Comparison of ENCODE assay signal across 8 mouse cellular contexts in genomic region chr8:108790559-108791293, GRCm38 (mm10).
A peak's percentile ranks its signal among the peaks of the same experiment; 100 is the strongest.
DNase-seq lines count a peak whose midpoint lies in the region; ATAC-seq and TF ChIP-seq lines count a peak whose summit lies in the region.

No protein-coding gene starts in this region.

- H3K4me1 ChIP-seq in heart, postnatal 0 days (ENCODE audit: control insufficient read depth, insufficient read depth), result no peaks in the 10 kb centered on the region
- peaks cover 11% of the 10 kb centered on the region; the same call in 1 of the 2 replicates for H3K4me1 ChIP-seq in heart, embryonic 12.5 days (replicated peaks)
- H3K4me1 ChIP-seq in forebrain, embryonic 16.5 days (replicated peaks; ENCODE audit: control insufficient read depth, insufficient read depth, low read length), result peaks cover 35% of the 10 kb centered on the region
- no peaks in the 10 kb centered on the region for H3K4me1 ChIP-seq in intestine, postnatal 0 days (replicated peaks; ENCODE audit: control insufficient read depth, insufficient read depth, low read length)
- H3K4me1 ChIP-seq in limb, embryonic 10.5 days, result peaks cover 46% of the 10 kb centered on the region

- no peak; the same call in 1 of the 2 replicates for ATAC-seq in heart, postnatal 0 days (ENCODE audit: insufficient read depth, low read depth)
- no peak for ATAC-seq in heart, embryonic 12.5 days (ENCODE audit: insufficient number of reproducible peaks, low FRiP score)
- peak; percentile 56 for ATAC-seq in forebrain, embryonic 16.5 days
- ATAC-seq in intestine, postnatal 0 days, result no peak

- no peak for TF ChIP-seq EP300 in heart, postnatal 0 days (IDR thresholded peaks at IDR 0.05; ENCODE audit: low read depth)

- peak; percentile 61 for TF ChIP-seq CTCF in heart, postnatal 0 days (IDR thresholded peaks at IDR 0.05; ENCODE audit: low read depth)
- TF ChIP-seq CTCF in intestine, postnatal 0 days (IDR thresholded peaks at IDR 0.05; ENCODE audit: low read depth), result peak; percentile 84

- peaks cover 7% of the 10 kb centered on the region; the same call in 1 of the 2 replicates for H3K9me3 ChIP-seq in heart, postnatal 0 days (replicated peaks; ENCODE audit: control insufficient read depth, low read length)
- H3K9me3 ChIP-seq in heart, embryonic 12.5 days (replicated peaks), result peaks cover 21% of the 10 kb centered on the region
- peaks cover 8% of the 10 kb centered on the region for H3K9me3 ChIP-seq in forebrain, embryonic 16.5 days (ENCODE audit: control insufficient read depth, low read length)
- no peaks in the 10 kb centered on the region for H3K9me3 ChIP-seq in intestine, postnatal 0 days (ENCODE audit: control insufficient read depth)
- peaks cover 14% of the 10 kb centered on the region for H3K9me3 ChIP-seq in limb, embryonic 10.5 days (replicated peaks)

- H3K27ac ChIP-seq in heart, postnatal 0 days (ENCODE audit: low read depth), result no peak overlapping the region
- no peak overlapping the region for H3K27ac ChIP-seq in heart, embryonic 12.5 days (ENCODE audit: poor library complexity, severe bottlenecking)
- H3K27ac ChIP-seq in forebrain, embryonic 16.5 days (ENCODE audit: low read length), result no peak overlapping the region
- no peak overlapping the region for H3K27ac ChIP-seq in intestine, postnatal 0 days (ENCODE audit: low read depth, low read length)
- peak overlapping the region; percentile 53; the same call in 1 of the 2 replicates for H3K27ac ChIP-seq in limb, embryonic 10.5 days

- peaks cover 27% of the 10 kb centered on the region for H3K36me3 ChIP-seq in heart, postnatal 0 days (replicated peaks; ENCODE audit: control insufficient read depth, insufficient read depth, low read length)
- peaks cover 40% of the 10 kb centered on the region for H3K36me3 ChIP-seq in heart, embryonic 12.5 days
- peaks cover 18% of the 10 kb centered on the region for H3K36me3 ChIP-seq in forebrain, embryonic 16.5 days (ENCODE audit: control insufficient read depth, insufficient read depth)
- peaks cover 31% of the 10 kb centered on the region for H3K36me3 ChIP-seq in intestine, postnatal 0 days (ENCODE audit: control insufficient read depth, insufficient read depth)
- H3K36me3 ChIP-seq in limb, embryonic 10.5 days, result peaks cover 52% of the 10 kb centered on the region

- no peak overlapping the region for H3K9ac ChIP-seq in heart, postnatal 0 days (replicated peaks; ENCODE audit: low read depth, low read length)
- no peak overlapping the region for H3K9ac ChIP-seq in heart, embryonic 12.5 days
- no peak overlapping the region for H3K9ac ChIP-seq in forebrain, embryonic 16.5 days (replicated peaks; ENCODE audit: low read depth, low read length)
- no peak overlapping the region for H3K9ac ChIP-seq in intestine, postnatal 0 days (ENCODE audit: low read depth, low read length)

- 54% methylated on average over 14 of the region's 14 CpGs for WGBS in heart, postnatal 0 days
- 63% methylated on average over 14 of the region's 14 CpGs for WGBS in heart, embryonic 12.5 days
- 62% methylated on average over 14 of the region's 14 CpGs for WGBS in forebrain, embryonic 16.5 days
- 49% methylated on average over 14 of the region's 14 CpGs for WGBS in intestine, postnatal 0 days
- WGBS in limb, embryonic 10.5 days, result 65% methylated on average over 14 of the region's 14 CpGs

- DNase-seq in heart, postnatal 0 days (ENCODE audit: low spot score), result no peak
- peak; percentile 78 for DNase-seq in adrenal gland, adult 2 months
- DNase-seq in limb, embryonic 10.5 days (ENCODE audit: low spot score), result no peak
- DNase-seq in right cerebral cortex, adult 2 months (ENCODE audit: low spot score in 2 of 2), result peak; percentile 50 to 54
- DNase-seq in thymus, postnatal 4 days, result no peak

- no peak overlapping the region for H3K4me2 ChIP-seq in heart, postnatal 0 days (ENCODE audit: low read depth, low read length)
- no peak overlapping the region for H3K4me2 ChIP-seq in heart, embryonic 12.5 days
- no peak overlapping the region for H3K4me2 ChIP-seq in forebrain, embryonic 16.5 days (ENCODE audit: low read length)
- no peak overlapping the region for H3K4me2 ChIP-seq in intestine, postnatal 0 days (replicated peaks; ENCODE audit: low read depth)

- H3K4me3 ChIP-seq in heart, postnatal 0 days (ENCODE audit: low read depth, low read length), result no peak overlapping the region
- no peak overlapping the region for H3K4me3 ChIP-seq in heart, embryonic 12.5 days
- no peak overlapping the region for H3K4me3 ChIP-seq in forebrain, embryonic 16.5 days (replicated peaks; ENCODE audit: low read length)
- no peak overlapping the region for H3K4me3 ChIP-seq in intestine, postnatal 0 days (ENCODE audit: low read depth, low read length)
- H3K4me3 ChIP-seq in limb, embryonic 10.5 days, result no peak overlapping the region

- H3K27me3 ChIP-seq in heart, postnatal 0 days (ENCODE audit: control insufficient read depth, insufficient read depth, low read length), result no peaks in the 10 kb centered on the region
- H3K27me3 ChIP-seq in heart, embryonic 12.5 days (replicated peaks), result no peaks in the 10 kb centered on the region
- H3K27me3 ChIP-seq in forebrain, embryonic 16.5 days (replicated peaks; ENCODE audit: control insufficient read depth, insufficient read depth, low read length), result peaks cover 22% of the 10 kb centered on the region
- no peaks in the 10 kb centered on the region for H3K27me3 ChIP-seq in intestine, postnatal 0 days (replicated peaks; ENCODE audit: control insufficient read depth, insufficient read depth, low read length)
- no peaks in the 10 kb centered on the region for H3K27me3 ChIP-seq in limb, embryonic 10.5 days (ENCODE audit: low read depth, poor library complexity, severe bottlenecking)

Comparison
In these comparisons a context has a peak if more than half of its experiments do, and no peak if none do; other contexts are left out.
1. DNase-seq: peak in adrenal gland, adult 2 months (single experiment) and right cerebral cortex, adult 2 months (2 of 2); none in heart, postnatal 0 days (single experiment), limb, embryonic 10.5 days (single experiment) and thymus, postnatal 4 days (single experiment).